Mouse (Mus musculus) left cerebral cortex, postnatal 36 days (tissue): ENCODE measurements at regions not wholly inside any gene's neighbourhood (a gene's known extent, or its start where the extent isn't known, plus 50 kb on each side); places are given as distances from the start of the nearest gene placed in this dataset.

Experiments used
- DNase-seq, 2 experiments: peaks; one replicate each; pipeline ENCODE4 v3.0.0; 2021 to 2022; ENCODE audit warnings: low spot score in 2 of 2, mixed read lengths in 1 of 2
- intact Hi-C: fragments of 180-260 bp; cut with DNase I; formaldehyde crosslinking; loops from one replicate; pipeline ENCODE4 v1.15.1; 2025

- DNase-seq, result no peak
- intact Hi-C loops, result no loop called here
Measured at GRCm38 (mm10) chr12:104584408-104584807, 111.3 kb upstream of the Gsc start.

GRCm38 (mm10) chr12:104580796-104581195 is 107.7 kb upstream of the Gsc start:
- intact Hi-C loops, result no loop called here
- DNase-seq, result no peak

GRCm38 (mm10) chr12:104567622-104568021 is 94.5 kb upstream of the Gsc start:
- DNase-seq, result no peak
- intact Hi-C loops, result no loop called here

GRCm38 (mm10) chr12:104562961-104563360 is 89.8 kb upstream of the Gsc start:
- intact Hi-C loops, result no loop called here
- no peak for DNase-seq

- intact Hi-C loops, result no loop called here
- DNase-seq, result no peak
Measured at GRCm38 (mm10) chr12:104560934-104561565, 87.9 kb upstream of the Gsc start.

- DNase-seq, result peak; percentile 18 to 43
Measured at GRCm38 (mm10) chr12:104557761-104558160, 84.6 kb upstream of the Gsc start.

GRCm38 (mm10) chr12:104557307-104557706 is 84.2 kb upstream of the Gsc start:
- DNase-seq, result no peak
- intact Hi-C loops, result no loop called here

More at GRCm38 (mm10) chr12:104557761-104558160, 84.6 kb upstream of the Gsc start:
- intact Hi-C loops, result no loop called here

- intact Hi-C loops, result no loop called here
- no peak for DNase-seq
Measured at GRCm38 (mm10) chr12:104548586-104548985, 75.5 kb upstream of the Gsc start.

GRCm38 (mm10) chr12:104547561-104547960 is 74.4 kb upstream of the Gsc start:
- no peak for DNase-seq
- intact Hi-C loops, result no loop called here

- intact Hi-C loops, result no loop called here
Measured at GRCm38 (mm10) chr12:104545993-104546769, 73.1 kb upstream of the Gsc start.

GRCm38 (mm10) chr12:104539911-104540310 is 66.8 kb upstream of the Gsc start:
- no peak for DNase-seq
- intact Hi-C loops, result no loop called here

More at GRCm38 (mm10) chr12:104545993-104546769, 73.1 kb upstream of the Gsc start:
- no peak for DNase-seq

- no peak for DNase-seq
- intact Hi-C loops, result no loop called here
Measured at GRCm38 (mm10) chr12:104538436-104538835, 65.3 kb upstream of the Gsc start.

GRCm38 (mm10) chr12:104531512-104532447 is 58.6 kb upstream of the Gsc start:
- intact Hi-C loops, result no loop called here
- DNase-seq, result no peak

- intact Hi-C loops, result no loop called here
Measured at GRCm38 (mm10) chr12:104530586-104530985, 57.5 kb upstream of the Gsc start.

More at GRCm38 (mm10) chr12:104530586-104530985, 57.5 kb upstream of the Gsc start:
- DNase-seq, result no peak
